Mouse (Mus musculus) neural tube, embryonic 11.5 days (tissue): ENCODE measurements around the gene Mybpc2. TPM values are rescaled to one million over a fixed set of nuclear protein-coding genes. Genes with fewer than 3 reads are reported as not detected.
A peak's percentile ranks its signal among the peaks of the same experiment; 100 is the strongest.

Source experiments
- ATAC-seq: fragments of 200-750 bp; cut with Nextera tagmentation; 2 replicates; pipeline ENCODE4 v1.8.0; 2017; ENCODE audit warnings: moderate number of reproducible peaks, mild to moderate bottlenecking, moderate TSS enrichment, moderate library complexity; ENCODE audit not compliant: insufficient read depth, low FRiP score, low TSS enrichment
- DNase-seq: peaks from one replicate; pipeline ENCODE4 v3.0.0-alpha.2; 2015; ENCODE audit warnings: low spot score
- H3K27ac ChIP-seq: fragments of 300-500 bp; sonication (generic); 2 replicates; pipeline ENCODE4 v1.5.1; 2014; ENCODE audit warnings: low read depth, mild to moderate bottlenecking, low read length
- H3K27me3 ChIP-seq: fragments of 300-500 bp; sonication (generic); 2 replicates; pipeline ENCODE4 v1.6.1; 2014; ENCODE audit warnings: mild to moderate bottlenecking, low read length, mixed read lengths; ENCODE audit not compliant: control insufficient read depth, insufficient read depth
- H3K36me3 ChIP-seq: fragments of 300-500 bp; sonication (generic); 2 replicates; pipeline ENCODE4 v1.6.1; 2014; ENCODE audit warnings: mild to moderate bottlenecking, low read length, moderate library complexity, mixed read lengths; ENCODE audit not compliant: control insufficient read depth, insufficient read depth
- H3K4me1 ChIP-seq: fragments of 300-500 bp; sonication (generic); 2 replicates; pipeline ENCODE4 v1.6.1; 2014; ENCODE audit warnings: low read length, mixed read lengths; ENCODE audit not compliant: control insufficient read depth, insufficient read depth
- H3K4me2 ChIP-seq: fragments of 300-500 bp; sonication (generic); 2 replicates; pipeline ENCODE4 v1.6.1; 2014; ENCODE audit warnings: low read depth, mild to moderate bottlenecking, moderate library complexity
- H3K4me3 ChIP-seq: fragments of 300-500 bp; sonication (generic); 2 replicates; pipeline ENCODE4 v1.5.1; 2014; ENCODE audit warnings: low read depth, low read length
- H3K9ac ChIP-seq: fragments of 300-500 bp; sonication (generic); 2 replicates; pipeline ENCODE4 v1.6.1; 2014; ENCODE audit warnings: mild to moderate bottlenecking, low read length
- H3K9me3 ChIP-seq: fragments of 300-500 bp; sonication (generic); 2 replicates; pipeline ENCODE4 v1.6.1; 2016; ENCODE audit warnings: low read length; ENCODE audit not compliant: control insufficient read depth
- WGBS: fragments of 180-500 bp; shearing (Covaris S2); extraction: QIAGEN DNeasy Blood & Tissue Kit; methylation state at CpG from one replicate; pipeline ENCODE4 v1.1.7; 2014; 5-methylcytosine and 5-hydroxymethylcytosine counted together
- polyA plus RNA-seq: library from polyadenylated mRNA; unstranded; fragments of >200 nt; fragmentation: Nextera tagmentation; extraction: Ambion mirVana; gene quantifications from 2 replicates; pipeline ENCODE4 v1.2.1, GENCODE M21; 2014

Gene Mybpc2
- polyA plus RNA-seq, 1 experiment from 2014 or later = not detected

- no peak for DNase-seq
- Histone ChIP-seq H3K27me3 (no peaks in the 10 kb centered on the region), H3K4me3 (no peak overlapping the region), H3K4me2 (no peak overlapping the region), H3K27ac (no peak overlapping the region), H3K4me1 (peaks cover 13% of the 10 kb centered on the region), H3K9me3 (0 out of 2 replicates have a peak, but pooled peaks cover 2% of the 10 kb centered on the region), H3K36me3 (peaks cover 9% of the 10 kb centered on the region; the same call in 1 of the 2 replicates), H3K9ac (no peak overlapping the region)
- 96% methylated on average over 23 of the region's 23 CpGs for WGBS
- no peak for ATAC-seq
These were observed 25.4 kb upstream of the Mybpc2 start for GRCm38 (mm10) chr7:44549621-44550408.

- H3K36me3 ChIP-seq = peaks cover 9% of the 10 kb centered on the region; the same call in 1 of the 2 replicates
- peak within 1 kb of the TSS; percentile 38 for H3K4me3 ChIP-seq
- H3K27me3 ChIP-seq = no peaks in the 10 kb centered on the region
- H3K9me3 ChIP-seq = 0 out of 2 replicates have a peak, but pooled peaks cover 2% of the 10 kb centered on the region
- peaks cover 13% of the 10 kb centered on the region for H3K4me1 ChIP-seq
- no peak within 1 kb of the TSS for H3K27ac ChIP-seq
- H3K4me2 ChIP-seq = peak within 1 kb of the TSS; percentile 73
- H3K9ac ChIP-seq = peak within 1 kb of the TSS; percentile 60
- WGBS = under 1% methylated on average over 43 of the region's 43 CpGs
- peak; percentile 87 for ATAC-seq
- DNase-seq = peak; percentile 100
These were observed 24.1 kb upstream of the Mybpc2 start, which contains the start of gene Pold1 for GRCm38 (mm10) chr7:44548497-44549087. Pold1 (minus strand) TSS chr7:44548849.

- DNase-seq (no peak), ATAC-seq (no peak)
- Histone ChIP-seq H3K9me3 (0 out of 2 replicates have a peak, but pooled peaks cover 2% of the 10 kb centered on the region), H3K27ac (no peak overlapping the region), H3K9ac (peak overlapping the region; percentile 60), H3K4me1 (peaks cover 11% of the 10 kb centered on the region), H3K4me3 (peak overlapping the region; percentile 38), H3K27me3 (no peaks in the 10 kb centered on the region), H3K36me3 (peaks cover 9% of the 10 kb centered on the region; the same call in 1 of the 2 replicates), H3K4me2 (peak overlapping the region; percentile 73)
- WGBS = 25% methylated on average over 5 of the region's 5 CpGs
These were observed 23.3 kb upstream of the Mybpc2 start for GRCm38 (mm10) chr7:44547725-44548124.

GRCm38 (mm10) chr7:44547041-44547440, 22.6 kb upstream of the Mybpc2 start:
- no peak overlapping the region for H3K4me3 ChIP-seq
- H3K27me3 ChIP-seq = no peaks in the 10 kb centered on the region
- no peak overlapping the region for H3K9ac ChIP-seq
- H3K27ac ChIP-seq = no peak overlapping the region
- 0 out of 2 replicates have a peak, but pooled peaks cover 2% of the 10 kb centered on the region for H3K9me3 ChIP-seq
- peaks cover 9% of the 10 kb centered on the region; the same call in 1 of the 2 replicates for H3K36me3 ChIP-seq
- 99% methylated on average over 13 of the region's 13 CpGs for WGBS
- peaks cover 10% of the 10 kb centered on the region for H3K4me1 ChIP-seq
- H3K4me2 ChIP-seq = peak overlapping the region; percentile 73; the same call in 1 of the 2 replicates
- DNase-seq (no peak), ATAC-seq (no peak)

GRCm38 (mm10) chr7:44546274-44546673, 21.8 kb upstream of the Mybpc2 start:
- Histone ChIP-seq H3K27ac (no peak overlapping the region), H3K9ac (no peak overlapping the region), H3K4me2 (no peak overlapping the region), H3K4me1 (peaks cover 10% of the 10 kb centered on the region), H3K9me3 (0 out of 2 replicates have a peak, but pooled peaks cover 2% of the 10 kb centered on the region), H3K36me3 (peaks cover 2% of the 10 kb centered on the region; the same call in 1 of the 2 replicates), H3K4me3 (no peak overlapping the region), H3K27me3 (no peaks in the 10 kb centered on the region)
- DNase-seq = no peak
- 96% methylated on average over 3 of the region's 3 CpGs for WGBS
- no peak for ATAC-seq

- Histone ChIP-seq H3K36me3 (peaks cover 17% of the 10 kb centered on the region), H3K27ac (no peak overlapping the region), H3K4me1 (peaks cover 9% of the 10 kb centered on the region), H3K4me3 (no peak overlapping the region), H3K9me3 (0 out of 2 replicates have a peak, but pooled peaks cover 2% of the 10 kb centered on the region), H3K4me2 (no peak overlapping the region), H3K9ac (no peak overlapping the region), H3K27me3 (no peaks in the 10 kb centered on the region)
- no peak for DNase-seq
- ATAC-seq = no peak
- WGBS = 83% methylated on average over 12 of the region's 12 CpGs
These were observed 18.6 kb upstream of the Mybpc2 start for GRCm38 (mm10) chr7:44543071-44543470.

- no peak overlapping the region for H3K27ac ChIP-seq
- H3K9me3 ChIP-seq = 0 out of 2 replicates have a peak, but pooled peaks cover 2% of the 10 kb centered on the region
- DNase-seq (no peak), ATAC-seq (no peak)
- WGBS = 95% methylated on average over 11 of the region's 11 CpGs
- peaks cover 17% of the 10 kb centered on the region for H3K36me3 ChIP-seq
- no peak overlapping the region for H3K4me3 ChIP-seq
- H3K27me3 ChIP-seq = no peaks in the 10 kb centered on the region
- no peak overlapping the region for H3K4me2 ChIP-seq
- H3K4me1 ChIP-seq = peaks cover 4% of the 10 kb centered on the region
- no peak overlapping the region for H3K9ac ChIP-seq
These were observed 18.1 kb upstream of the Mybpc2 start for GRCm38 (mm10) chr7:44542555-44542954.

GRCm38 (mm10) chr7:44538756-44539624, 14.5 kb upstream of the Mybpc2 start:
- H3K27ac ChIP-seq = no peak overlapping the region
- H3K4me2 ChIP-seq = no peak overlapping the region
- H3K4me3 ChIP-seq = no peak overlapping the region
- 94% methylated on average over 41 of the region's 41 CpGs for WGBS
- H3K4me1 ChIP-seq = no peaks in the 10 kb centered on the region
- no peaks in the 10 kb centered on the region for H3K27me3 ChIP-seq
- H3K36me3 ChIP-seq = peaks cover 23% of the 10 kb centered on the region
- H3K9ac ChIP-seq = no peak overlapping the region
- H3K9me3 ChIP-seq = no peaks in the 10 kb centered on the region
- DNase-seq (no peak), ATAC-seq (no peak)
